Mouse (Mus musculus) small intestine, adult 2 months (tissue): ENCODE measurements around the gene Tead3.

ENCODE experiments used
- CTCF ChIP-seq: fragments of 200-500 bp; IDR thresholded peaks from 2 replicates; pipeline ENCODE4 v1.5.1; 2012; ENCODE audit warnings: low read depth, mild to moderate bottlenecking, control low read depth, inconsistent platforms, low read length, moderate library complexity, mixed read lengths; ENCODE audit not compliant: insufficient replicate concordance, insufficient read length; ENCODE audit errors: extremely low read depth
- POLR2A ChIP-seq: fragments of 200-500 bp; IDR thresholded peaks from 2 replicates; pipeline ENCODE4 v1.6.1; 2012; ENCODE audit warnings: low read depth, mild to moderate bottlenecking, control low read depth, inconsistent platforms, low read length, moderate library complexity

DNA sequence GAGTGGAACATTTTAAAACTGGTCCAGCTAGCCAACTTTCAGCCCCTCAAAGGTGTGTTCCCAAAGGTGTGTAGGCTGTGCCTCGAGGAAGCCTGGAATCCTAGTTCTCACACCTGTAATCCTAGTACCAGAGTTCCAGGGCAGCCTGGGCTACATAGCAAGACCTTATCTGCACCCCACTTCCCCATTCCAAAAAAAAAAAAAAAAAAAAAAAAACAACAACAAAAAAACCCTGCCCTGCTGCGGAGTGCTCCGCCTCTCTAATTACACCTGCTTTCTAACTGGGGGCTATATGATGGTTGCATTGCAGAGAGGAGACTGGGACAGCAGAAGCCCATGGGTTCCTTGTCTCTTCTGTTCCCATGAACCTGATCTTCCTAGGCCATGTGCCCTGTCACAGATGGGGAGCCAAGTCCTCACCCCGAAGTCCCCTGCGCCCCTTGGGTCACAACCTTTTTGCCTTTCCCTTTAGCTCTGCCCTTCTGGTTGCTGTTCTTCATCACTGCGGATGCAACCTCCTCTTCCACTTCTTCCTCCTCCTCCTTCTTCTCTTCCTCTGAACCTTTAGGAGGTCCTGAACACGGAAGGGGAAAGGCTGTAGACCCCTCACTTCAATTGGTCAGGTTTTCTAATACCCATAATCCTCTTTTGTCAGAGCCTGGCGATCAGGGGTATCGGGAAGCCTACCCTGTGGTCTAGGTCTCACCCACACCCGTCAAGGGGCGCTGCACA, 11.5 kb upstream of the Tead3 start:
- no peak for TF ChIP-seq CTCF
- TF ChIP-seq POLR2A = no peak
